Mouse (Mus musculus) kidney, adult 8-10 months (tissue): Measurements from ENCODE around the gene Tshz2.
"Not testable (repeated sequence)": the region's sequence is repeated elsewhere in the genome, so short reads cannot be mapped to it uniquely, and the experiment has no call there.

Experiments used
- DNase-seq, 2 experiments: peaks; one replicate each; pipeline ENCODE4 v3.0.0; 2022

The Tshz2 gene

DNA sequence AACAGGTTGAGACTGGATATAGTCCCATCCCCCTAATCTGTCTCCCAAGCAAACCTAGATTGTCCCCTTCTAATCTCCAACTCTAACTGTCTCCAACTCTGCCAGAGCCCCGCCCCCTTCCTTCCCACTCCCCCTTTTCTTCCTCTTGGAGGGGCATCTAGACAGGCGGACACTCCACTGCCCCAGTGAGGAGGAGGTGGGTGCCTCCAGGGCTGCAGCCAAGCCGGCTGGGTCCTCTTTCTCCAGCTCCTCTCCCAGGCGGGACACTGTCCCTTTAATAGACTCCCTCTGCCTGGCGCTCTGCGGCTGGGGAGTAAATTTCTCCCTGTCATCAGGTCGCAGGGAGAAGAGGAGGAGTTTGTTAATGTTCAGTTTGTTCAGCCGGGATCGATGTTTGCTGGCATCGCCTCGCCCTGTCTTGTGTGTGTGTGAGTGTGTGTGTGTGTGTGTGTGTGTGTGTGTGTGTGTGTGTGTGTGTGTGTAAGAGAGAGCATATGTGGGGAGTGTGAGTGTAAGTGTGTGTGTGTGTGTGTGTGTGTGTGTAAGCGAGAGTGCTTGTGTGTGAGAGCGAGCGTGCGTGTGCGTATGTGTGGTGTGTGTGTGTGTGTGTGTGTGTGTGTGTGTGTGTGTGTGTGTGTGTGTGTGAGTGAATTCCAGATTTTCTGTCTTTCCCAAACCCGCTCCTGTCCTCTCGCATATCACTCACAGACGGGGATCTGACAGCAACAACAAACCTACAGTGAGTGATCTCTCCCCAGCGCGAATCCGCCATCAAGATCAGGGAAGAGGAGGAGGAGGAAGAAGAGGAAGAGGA lies at the start of gene Tshz2:
Gene Tshz2, plus strand, starts transcription at position 676 of the 814 bp plus-strand sequence.
- DNase-seq, result peak; percentile 29 to 38

DNA sequence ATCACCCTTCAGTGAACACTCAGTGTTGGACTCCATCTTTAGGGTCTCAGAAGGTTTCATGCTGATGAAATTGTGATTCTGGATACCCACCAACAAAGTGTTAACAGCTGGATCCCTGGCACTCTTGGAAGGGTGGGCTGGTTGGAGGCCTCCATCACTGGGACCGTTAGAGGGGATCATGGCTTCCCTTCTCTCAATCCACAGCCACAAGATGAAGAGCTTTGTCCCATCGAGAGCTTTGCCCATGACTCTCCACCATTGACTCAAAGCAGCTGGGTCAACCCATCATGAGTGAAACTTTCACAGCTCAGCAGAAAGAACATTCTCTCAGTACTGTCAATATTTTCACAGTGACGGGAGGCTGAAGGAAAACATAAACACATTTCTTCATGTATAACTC lies 49.3 kb upstream of the Tshz2 start:
- no peak for DNase-seq

DNA sequence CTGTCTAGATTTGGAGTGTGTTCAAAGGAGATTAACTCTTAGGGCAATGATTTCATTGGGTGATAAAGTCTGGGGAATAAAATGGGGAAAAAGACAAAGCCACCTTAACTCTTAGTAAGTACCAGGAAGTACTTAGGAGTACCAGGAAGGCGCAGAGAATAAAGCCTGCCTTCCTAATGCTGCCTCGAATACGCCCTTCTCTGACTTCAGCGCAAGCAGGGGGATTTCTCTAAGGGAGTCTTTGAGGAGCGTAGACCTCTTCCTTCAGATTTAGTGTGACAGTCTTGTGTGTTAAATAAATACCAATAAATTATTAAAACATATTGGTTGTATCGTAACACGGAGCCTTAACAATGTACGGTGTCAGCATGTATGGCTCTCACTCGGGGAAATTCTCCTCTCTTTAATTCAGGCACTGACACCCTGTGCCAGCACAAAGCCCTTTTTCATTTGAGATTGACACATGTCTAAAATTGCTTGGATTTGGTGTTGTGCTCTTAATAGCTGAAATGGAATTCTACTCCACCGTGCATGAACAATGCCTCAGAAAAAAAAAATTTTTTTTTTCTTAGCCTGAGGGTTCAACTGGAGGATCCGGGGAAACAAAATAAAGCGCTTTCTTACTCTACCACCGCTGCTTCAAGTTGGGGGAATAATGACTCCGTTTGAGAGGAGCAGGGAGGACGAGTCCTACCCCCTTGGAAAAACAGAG lies 47.9 kb upstream of the Tshz2 start:
- DNase-seq, result no peak

DNA sequence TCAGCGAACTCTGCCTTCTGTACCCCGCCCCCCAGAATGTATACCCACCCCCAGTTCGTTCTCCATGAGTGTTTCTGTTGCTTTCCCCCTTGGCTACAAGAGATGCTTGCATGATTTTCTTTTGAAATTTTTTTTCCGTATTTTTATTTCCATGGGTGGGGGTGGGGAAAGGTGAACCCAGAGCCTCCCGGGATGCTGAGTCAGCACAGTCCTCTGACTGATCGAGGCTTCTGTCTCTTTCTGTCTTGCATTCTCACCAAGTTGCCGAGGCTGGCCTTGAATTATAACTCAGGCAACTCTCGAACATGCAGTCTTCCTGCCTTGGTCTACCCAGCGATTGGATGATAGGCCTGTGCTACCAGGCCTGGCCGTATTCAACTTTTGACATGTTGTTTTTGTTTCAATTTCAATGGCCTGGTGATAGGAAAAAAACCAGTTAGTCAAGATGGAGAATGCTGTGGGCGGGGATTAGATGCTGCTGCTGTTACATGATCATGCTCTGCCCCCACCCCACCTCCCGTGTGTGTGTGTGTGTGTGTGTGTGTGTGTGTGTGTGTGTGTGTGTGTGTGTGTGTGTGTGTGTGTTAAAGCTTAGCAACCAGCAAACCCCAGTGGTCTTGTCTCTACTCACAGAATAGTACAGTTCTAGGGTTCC lies 47.1 kb upstream of the Tshz2 start:
- DNase-seq, result no peak

DNA sequence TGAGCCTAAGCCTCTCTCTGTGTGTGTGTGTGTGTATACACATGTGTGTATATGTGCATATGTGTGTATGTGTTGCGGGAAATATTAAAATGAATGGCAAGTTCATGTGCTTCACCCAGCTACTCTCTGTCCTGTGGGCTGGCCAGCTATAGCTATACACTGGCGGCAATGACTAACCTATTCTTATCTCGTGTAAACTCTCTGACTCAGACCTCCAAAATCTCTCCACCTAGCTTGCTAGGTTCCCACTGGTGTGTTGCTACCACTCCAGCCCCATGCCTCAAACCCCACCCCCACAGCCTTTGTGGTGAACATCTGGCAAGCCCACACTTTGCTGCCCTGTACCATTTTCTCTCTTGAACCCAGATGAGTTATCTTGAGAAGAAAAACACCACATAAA lies 46.1 kb upstream of the Tshz2 start:
- no peak for DNase-seq

DNA sequence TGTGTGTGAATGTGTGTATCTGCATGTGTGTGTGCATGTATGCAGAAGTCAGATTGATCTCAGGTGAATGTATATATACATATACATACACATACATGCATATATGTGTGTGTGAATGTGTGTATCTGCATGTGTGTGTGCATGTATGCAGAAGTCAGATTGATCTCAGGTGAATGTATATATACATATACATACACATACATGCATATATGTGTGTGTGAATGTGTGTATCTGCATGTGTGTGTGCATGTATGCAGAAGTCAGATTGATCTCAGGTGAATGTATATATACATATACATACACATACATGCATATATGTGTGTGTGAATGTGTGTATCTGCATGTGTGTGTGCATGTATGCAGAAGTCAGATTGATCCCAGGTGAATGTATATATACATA lies 45.2 kb upstream of the Tshz2 start, which contains the start of gene Gm11011:
Gene Gm11011, minus strand, starts transcription at position 101 of the 400 bp plus-strand sequence.
- not testable (repeated sequence) for DNase-seq

DNA sequence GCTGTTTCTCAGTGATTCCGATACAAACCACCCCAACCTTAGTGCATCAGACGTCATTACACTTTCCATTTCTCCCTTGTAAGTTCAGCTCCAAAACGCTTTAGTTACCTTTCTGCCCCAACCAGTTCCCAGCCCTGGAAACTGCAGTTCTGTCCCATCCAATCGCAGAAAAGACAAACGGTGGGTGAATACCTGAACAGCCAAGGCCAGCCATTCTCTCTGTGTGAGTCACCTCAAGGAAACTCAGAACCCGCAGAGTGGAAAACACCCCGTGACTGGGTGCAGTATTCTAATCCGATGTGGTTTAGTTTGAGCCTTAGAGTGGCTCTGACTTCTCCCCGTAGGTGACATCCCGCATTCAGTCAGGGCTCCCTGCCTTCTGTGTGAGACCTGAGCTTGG lies 43.1 kb upstream of the Tshz2 start:
- no peak for DNase-seq

DNA sequence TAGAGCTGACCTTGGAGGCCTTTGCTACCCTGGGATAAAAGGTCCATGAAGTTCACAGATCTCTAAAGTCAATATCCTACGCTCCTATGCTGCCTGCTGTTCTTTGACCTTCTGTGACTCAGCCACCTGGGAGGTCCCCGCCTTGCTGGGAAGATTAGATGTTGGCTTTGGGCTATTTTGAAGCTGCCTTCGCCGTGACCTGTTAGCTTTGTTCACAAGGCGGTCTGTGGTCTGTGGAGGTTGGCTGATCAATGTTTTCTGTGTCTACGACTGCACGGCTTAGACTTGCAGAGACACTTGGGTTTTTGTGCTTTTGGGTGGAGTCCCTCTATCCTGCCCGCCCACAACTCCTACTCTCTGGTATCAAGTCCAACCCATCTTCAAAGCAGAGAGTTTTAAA lies 42.4 kb upstream of the Tshz2 start:
- no peak for DNase-seq

DNA sequence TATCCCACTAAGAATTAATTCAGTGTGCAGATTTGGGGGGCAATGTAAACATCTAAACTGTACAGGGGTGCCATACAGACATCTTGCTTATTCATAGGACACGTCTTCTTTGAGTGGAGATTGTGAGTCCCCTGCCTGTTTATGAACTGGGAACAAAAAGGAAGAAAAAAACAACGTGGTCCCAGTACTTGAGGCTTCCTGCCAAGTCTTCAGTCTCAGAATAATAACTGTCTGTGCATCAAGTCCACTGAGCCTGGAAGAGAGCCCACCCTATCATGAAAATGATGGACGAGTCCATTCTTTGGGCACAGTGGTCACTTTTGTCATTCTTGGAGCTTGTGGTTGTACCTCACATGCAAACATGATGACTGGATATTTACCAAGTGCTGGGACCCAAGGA lies 39.1 kb upstream of the Tshz2 start:
- no peak for DNase-seq

DNA sequence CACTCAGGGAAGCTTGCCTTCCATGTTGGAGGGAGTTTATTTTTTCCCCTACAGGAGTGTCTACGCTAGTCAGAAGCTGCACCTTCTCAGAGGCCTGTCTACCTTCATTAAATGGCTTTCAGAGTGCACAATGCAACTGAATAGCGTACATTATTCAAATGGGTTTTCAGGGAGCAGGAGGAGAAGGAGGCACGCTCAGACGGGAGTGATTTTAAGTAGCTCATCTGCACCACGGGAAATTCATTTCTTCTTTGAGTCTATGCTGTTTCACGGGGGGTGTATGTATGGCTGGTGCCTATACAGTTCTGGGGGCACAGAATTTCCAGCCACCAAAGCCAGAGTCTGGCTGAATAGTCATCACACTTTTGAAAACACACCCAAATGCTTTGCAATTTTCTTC lies 35.5 kb upstream of the Tshz2 start:
- no peak for DNase-seq

DNA sequence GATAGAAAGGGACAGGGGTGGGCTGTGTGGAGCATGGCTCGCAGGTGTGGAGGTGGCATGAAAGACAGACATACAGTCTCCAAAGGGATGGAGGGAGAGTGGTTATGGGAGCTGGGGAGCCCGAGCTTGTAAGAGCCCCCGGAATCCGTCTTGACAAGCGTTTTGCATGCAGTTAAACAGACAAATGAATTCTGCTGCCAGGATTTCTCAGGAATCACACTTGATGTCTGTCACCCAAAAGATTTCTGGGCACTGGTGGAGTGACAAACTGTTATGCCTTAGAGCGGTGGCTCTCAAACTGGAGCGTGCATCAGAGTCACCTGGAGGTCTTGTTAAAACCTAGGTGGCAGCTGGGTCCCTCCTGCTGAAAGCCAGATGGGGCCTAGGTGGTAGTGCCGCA lies 34.8 kb upstream of the Tshz2 start:
- DNase-seq, result no peak

DNA sequence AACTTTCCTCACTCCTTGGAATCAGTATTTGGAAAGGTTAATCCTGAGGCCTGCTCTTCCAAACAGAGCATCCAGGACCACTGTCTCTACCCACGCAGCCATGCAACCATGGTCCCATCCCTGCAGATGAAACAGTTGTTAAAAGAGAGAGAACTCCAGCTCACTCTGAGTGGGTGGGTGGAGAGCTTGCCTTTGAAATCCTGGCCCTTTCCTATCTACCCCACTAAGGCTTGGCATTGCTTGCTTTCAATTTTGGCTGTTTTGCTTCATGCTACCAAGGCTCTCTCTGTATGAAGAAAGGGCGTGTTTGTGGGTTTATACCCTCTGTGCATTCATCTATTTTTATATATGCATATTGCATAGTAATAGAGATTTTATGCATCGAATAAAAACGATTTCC lies 33.2 kb upstream of the Tshz2 start:
- no peak for DNase-seq

DNA sequence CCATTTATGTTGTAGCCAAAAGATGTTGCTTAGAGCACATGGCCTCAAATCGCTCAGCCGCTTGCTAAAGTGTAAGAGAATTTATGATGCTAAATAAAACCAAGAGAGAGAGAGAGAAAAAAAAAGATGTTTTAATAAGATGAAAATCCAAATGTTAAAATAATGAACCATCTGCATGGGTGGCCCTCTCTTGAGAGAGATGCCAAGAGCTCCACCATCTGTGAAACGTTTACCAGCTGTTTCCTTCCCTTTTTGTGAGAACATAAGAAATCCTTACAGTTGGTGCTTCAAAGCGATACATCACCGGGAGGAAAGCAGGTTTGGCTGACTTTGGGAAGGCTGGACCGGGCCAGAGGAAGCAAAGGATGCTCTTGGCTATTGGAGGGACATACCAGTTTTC lies 32.6 kb upstream of the Tshz2 start:
- DNase-seq, result no peak

DNA sequence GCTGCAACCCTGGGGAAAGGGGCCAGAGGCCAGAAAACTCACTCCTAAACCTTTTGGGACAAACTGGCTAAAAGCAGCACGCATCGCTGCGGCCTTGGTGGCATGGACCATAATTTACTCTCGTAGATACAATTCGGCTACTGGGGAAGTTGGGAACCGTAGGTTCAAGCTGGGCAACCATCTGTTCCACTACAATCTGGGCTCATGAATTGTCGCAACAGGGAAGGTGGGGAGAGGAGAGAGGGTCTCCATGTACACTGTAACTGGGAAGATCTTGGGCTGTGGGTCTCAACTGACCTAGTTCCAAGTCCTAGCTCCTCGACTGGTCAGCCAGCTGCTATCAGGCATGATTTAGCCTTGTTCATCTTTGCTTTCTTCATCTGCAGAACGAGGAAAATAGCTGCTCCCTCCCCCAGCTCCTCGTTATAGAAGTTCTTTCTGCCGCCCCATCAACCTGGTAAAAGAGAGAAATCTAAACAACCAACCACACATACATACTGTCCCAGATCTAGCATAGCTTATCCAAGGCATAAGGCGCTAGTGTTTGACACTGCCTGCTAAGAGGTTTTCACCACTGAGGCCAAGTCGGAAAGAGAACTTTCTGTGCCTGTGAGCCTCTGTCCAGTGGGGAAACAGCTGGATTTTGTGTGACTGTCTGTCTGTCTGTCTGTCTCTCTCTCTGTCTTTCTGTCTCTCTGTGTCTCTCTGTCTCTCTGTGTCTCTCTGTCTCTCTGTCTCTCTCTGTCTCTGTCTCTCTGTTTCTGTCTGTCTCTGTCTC lies 25.7 kb upstream of the Tshz2 start:
- DNase-seq, result no peak

DNA sequence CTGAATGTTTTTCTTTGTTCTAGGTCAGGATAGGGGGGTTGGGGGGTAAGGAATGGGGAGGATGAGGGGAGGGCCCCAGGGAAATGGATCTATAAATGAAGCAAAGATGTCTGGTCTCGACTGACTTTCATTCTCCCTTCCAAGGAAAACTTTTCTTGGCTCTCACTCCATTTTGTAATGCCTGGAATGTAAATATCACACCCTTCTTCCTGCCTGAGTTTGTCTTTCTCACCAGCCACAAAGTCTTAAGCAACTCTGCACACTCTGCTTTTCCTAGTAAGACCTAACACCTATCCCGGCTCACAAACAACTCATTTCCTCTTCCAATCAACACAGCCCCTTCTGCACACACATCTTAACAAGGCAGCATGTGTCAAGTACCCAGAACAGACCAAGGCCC lies 25.0 kb upstream of the Tshz2 start:
- DNase-seq, result no peak

DNA sequence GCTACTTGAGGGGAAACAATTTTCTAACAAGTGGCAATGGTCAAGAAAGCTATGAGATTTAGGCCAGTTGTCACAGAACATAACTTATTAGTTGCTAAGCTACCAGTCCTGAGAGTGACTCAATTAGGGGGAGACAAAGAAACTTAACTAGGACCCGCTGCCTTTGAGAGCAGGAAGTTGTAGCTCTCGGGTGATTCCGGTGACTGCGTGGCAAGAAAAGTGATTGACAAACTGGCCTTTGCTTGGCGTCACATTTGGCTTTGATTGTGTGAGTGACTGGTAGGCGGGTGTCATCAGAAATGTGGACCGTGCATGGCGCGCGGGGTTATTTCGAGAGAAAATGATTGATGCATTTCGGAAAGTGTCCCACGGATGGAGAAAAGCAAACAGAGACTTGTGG lies 22.9 kb upstream of the Tshz2 start:
- no peak for DNase-seq

DNA sequence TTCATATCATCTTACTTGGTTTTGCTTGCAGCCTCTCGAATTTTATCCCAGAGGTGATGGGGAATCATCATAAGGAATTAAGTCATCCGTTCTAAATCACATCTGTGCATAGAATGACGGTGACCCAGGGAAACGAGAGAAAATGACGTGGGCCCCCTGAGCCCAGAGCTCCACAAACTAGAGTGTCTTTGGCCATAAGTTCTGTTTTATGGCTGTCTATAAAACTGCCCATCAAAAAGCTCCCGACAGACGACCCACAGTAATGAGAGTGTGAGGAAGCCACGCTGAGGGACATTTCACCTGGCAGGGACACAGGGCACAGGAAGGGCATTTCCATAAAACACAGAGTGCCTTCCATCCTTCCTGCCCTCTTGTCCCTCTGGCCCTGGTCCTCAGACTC lies 21.9 kb upstream of the Tshz2 start:
- no peak for DNase-seq

DNA sequence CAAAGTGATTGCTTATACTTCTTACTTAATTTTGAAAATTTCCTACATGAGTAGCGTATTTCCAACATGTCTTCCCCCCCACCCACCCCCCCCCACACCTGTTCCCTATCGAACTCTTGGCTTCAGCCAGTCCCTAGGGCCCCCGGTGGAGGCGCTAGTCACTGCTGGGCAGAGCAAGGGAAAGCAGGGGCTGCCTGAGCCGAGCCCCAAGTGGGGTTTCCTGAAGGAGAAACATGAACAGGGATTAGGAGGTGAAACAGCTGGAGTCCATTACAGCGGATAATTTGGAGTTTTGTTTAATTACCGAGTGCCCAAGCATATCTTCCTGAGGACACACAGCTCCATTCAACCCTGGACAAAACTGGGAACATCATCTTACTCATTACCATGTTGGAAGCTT lies 21.3 kb upstream of the Tshz2 start:
- no peak for DNase-seq

DNA sequence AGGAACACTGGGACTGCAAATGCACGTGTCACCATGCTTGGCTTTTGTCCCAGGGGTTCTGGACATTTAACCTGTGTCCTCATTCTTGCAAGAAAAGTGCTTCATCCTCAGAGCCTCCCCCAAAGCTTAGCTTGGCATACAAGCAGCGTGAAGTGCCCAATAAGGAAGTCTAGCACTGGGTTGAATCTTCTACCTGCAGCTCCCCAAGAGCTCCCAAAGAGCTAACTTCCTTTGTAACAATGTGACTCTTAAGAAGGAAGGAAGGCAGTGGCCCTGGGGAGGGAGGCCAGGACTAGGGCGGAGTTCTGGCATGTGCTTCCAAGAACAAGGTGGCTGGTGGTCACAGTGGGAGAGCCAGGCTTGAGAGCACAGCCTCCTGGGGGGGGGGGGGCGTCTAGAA lies 18.1 kb upstream of the Tshz2 start:
- DNase-seq, result no peak

DNA sequence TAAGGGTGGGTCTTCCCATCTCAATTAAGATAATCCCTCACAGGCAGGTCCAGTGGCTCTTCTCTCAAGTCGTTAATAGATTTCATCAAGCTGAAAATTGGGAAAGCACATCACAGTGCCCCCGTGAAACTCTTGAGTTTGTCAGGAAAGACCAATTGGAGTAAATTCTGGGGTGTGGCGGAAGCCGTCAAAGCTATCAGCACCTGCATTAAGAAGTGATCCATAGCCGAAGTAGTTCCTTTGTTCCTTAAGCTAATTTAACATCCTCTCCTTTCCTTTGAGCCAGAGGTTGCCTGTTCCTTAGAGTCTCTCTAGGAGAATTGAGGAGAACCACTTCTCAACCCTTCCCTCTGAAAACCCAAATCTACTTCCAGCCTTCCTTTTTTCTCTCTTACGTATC lies 16.8 kb upstream of the Tshz2 start:
- DNase-seq, result no peak

DNA sequence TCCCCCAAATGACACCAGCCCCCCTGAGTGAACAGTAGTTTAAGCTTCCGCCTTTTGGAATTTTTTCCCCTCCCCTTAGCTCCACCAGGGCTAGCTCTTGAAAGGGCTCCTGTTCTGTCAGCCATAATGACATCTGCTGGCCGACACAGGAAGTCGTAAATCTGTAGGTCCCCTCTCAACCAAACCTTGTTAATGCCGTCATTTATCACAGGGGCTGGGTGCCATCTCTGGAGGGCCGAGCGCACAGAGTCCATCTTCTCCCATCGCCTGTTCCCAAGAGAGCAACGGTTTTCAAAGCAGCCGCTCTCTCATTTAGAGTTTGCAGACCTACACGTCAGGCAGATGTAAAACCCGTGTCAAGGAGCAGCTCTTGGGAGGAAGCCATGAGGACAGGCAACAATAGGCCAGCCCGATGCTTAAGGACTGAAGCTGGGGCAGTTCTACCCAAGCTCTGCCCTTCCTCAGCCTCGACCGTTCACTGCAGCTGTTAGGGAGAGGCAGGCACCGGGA lies 11.6 kb upstream of the Tshz2 start:
- DNase-seq, result peak; percentile 23 to 33

DNA sequence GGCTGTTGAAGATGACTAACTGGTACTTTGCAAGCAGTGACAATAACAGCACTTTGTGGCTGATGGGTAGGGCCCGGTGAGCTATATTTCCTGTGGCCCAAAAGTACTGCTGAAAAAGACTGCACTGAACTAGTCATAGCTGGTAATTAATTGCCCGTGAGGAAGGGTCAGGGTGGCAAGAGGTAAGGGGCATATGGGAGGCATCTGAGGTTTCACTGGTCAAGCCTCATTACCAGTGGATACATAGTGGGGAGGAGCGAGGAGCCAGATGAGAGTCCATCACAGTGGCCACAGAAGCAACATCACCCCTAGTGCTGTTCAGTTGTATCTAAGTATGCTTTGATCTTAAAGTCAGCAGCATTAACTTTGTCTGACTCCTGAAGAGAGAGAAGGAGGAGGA lies 2.7 kb upstream of the Tshz2 start:
- DNase-seq, result no peak
